Mouse (Mus musculus): ENCODE data around the gene Foxl2. TPM values are rescaled to one million over a fixed set of nuclear protein-coding genes. Genes with fewer than 3 reads are reported as not detected.

Foxl2 gene
- polyA plus RNA-seq, 1 experiment from 2014 or later = not detected

- WGBS = under 1% methylated on average over 38 of the region's 40 CpGs
- Histone ChIP-seq H3K27ac (ENCODE audit: low read length) (no peak overlapping the region), H3K4me2 (ENCODE audit: low read depth, low read length) (no peak overlapping the region), H3K4me3 (ENCODE audit: low read length) (no peak overlapping the region), H3K9me3 (ENCODE audit: control insufficient read depth, low read length) (no peaks in the 10 kb centered on the region), H3K4me1 (replicated peaks; ENCODE audit: control insufficient read depth, insufficient read depth, low read length) (peaks cover 20% of the 10 kb centered on the region), H3K27me3 (ENCODE audit: control insufficient read depth, insufficient read depth, low read depth, low read length) (peaks cover 76% of the 10 kb centered on the region), H3K9ac (ENCODE audit: low read length) (no peak overlapping the region), H3K36me3 (ENCODE audit: control insufficient read depth, insufficient read depth, low read length) (no peaks in the 10 kb centered on the region)
- ATAC-seq (ENCODE audit: low read depth) = no peak
Measured at GRCm38 (mm10) chr9:98952171-98953050, 2.7 kb upstream of the Foxl2 start.

- Histone ChIP-seq H3K36me3 (ENCODE audit: control insufficient read depth, insufficient read depth, low read length) (no peaks in the 10 kb centered on the region), H3K9ac (ENCODE audit: low read length) (no peak overlapping the region), H3K4me3 (ENCODE audit: low read length) (no peak overlapping the region), H3K9me3 (ENCODE audit: control insufficient read depth, low read length) (no peaks in the 10 kb centered on the region), H3K4me1 (replicated peaks; ENCODE audit: control insufficient read depth, insufficient read depth, low read length) (peaks cover 20% of the 10 kb centered on the region), H3K27ac (ENCODE audit: low read length) (no peak overlapping the region), H3K27me3 (ENCODE audit: control insufficient read depth, insufficient read depth, low read depth, low read length) (peaks cover 80% of the 10 kb centered on the region), H3K4me2 (ENCODE audit: low read depth, low read length) (no peak overlapping the region)
- 3% methylated on average over 4 of the region's 4 CpGs for WGBS
- ATAC-seq (ENCODE audit: low read depth) = no peak
Measured at GRCm38 (mm10) chr9:98953291-98953690, 1.8 kb upstream of the Foxl2 start.

GRCm38 (mm10) chr9:98953830-98954229 lies 1.3 kb upstream of the Foxl2 start:
- Histone ChIP-seq H3K4me2 (ENCODE audit: low read depth, low read length) (no peak overlapping the region), H3K27ac (ENCODE audit: low read length) (no peak overlapping the region), H3K9me3 (ENCODE audit: control insufficient read depth, low read length) (no peaks in the 10 kb centered on the region), H3K9ac (ENCODE audit: low read length) (no peak overlapping the region), H3K4me1 (replicated peaks; ENCODE audit: control insufficient read depth, insufficient read depth, low read length) (peaks cover 20% of the 10 kb centered on the region), H3K4me3 (ENCODE audit: low read length) (no peak overlapping the region), H3K36me3 (ENCODE audit: control insufficient read depth, insufficient read depth, low read length) (no peaks in the 10 kb centered on the region), H3K27me3 (ENCODE audit: control insufficient read depth, insufficient read depth, low read depth, low read length) (peaks cover 85% of the 10 kb centered on the region)
- ATAC-seq (ENCODE audit: low read depth) = no peak
- WGBS = 5% methylated on average over 9 of the region's 9 CpGs

GRCm38 (mm10) chr9:98954391-98955102 lies 541 bp upstream of the Foxl2 start:
- no peak overlapping the region for H3K27ac ChIP-seq (ENCODE audit: low read length)
- 2% methylated on average over 33 of the region's 33 CpGs for WGBS
- H3K27me3 ChIP-seq (ENCODE audit: control insufficient read depth, insufficient read depth, low read depth, low read length) = peaks cover 89% of the 10 kb centered on the region
- H3K4me3 ChIP-seq (ENCODE audit: low read length) = peak overlapping the region; percentile 48
- no peaks in the 10 kb centered on the region for H3K9me3 ChIP-seq (ENCODE audit: control insufficient read depth, low read length)
- H3K9ac ChIP-seq (ENCODE audit: low read length) = no peak overlapping the region
- peak; percentile 7; the same call in 1 of the 2 replicates for ATAC-seq (ENCODE audit: low read depth)
- no peaks in the 10 kb centered on the region for H3K36me3 ChIP-seq (ENCODE audit: control insufficient read depth, insufficient read depth, low read length)
- H3K4me1 ChIP-seq (replicated peaks; ENCODE audit: control insufficient read depth, insufficient read depth, low read length) = peaks cover 20% of the 10 kb centered on the region
- H3K4me2 ChIP-seq (ENCODE audit: low read depth, low read length) = peak overlapping the region; percentile 70

GRCm38 (mm10) chr9:98955716-98956224 lies 682 bp downstream of the Foxl2 start:
- WGBS = under 1% methylated on average over 51 of the region's 60 CpGs
- Histone ChIP-seq H3K9me3 (ENCODE audit: control insufficient read depth, low read length) (no peaks in the 10 kb centered on the region), H3K27ac (ENCODE audit: low read length) (no peak overlapping the region), H3K4me2 (ENCODE audit: low read depth, low read length) (peak overlapping the region; percentile 70), H3K4me1 (replicated peaks; ENCODE audit: control insufficient read depth, insufficient read depth, low read length) (peaks cover 20% of the 10 kb centered on the region), H3K27me3 (ENCODE audit: control insufficient read depth, insufficient read depth, low read depth, low read length) (peaks cover 93% of the 10 kb centered on the region), H3K9ac (ENCODE audit: low read length) (no peak overlapping the region; the same call in 1 of the 2 replicates), H3K36me3 (ENCODE audit: control insufficient read depth, insufficient read depth, low read length) (no peaks in the 10 kb centered on the region), H3K4me3 (ENCODE audit: low read length) (peak overlapping the region; percentile 48)
- ATAC-seq (ENCODE audit: low read depth) = peak; percentile 12

GRCm38 (mm10) chr9:98956591-98957381 lies 1.7 kb downstream of the Foxl2 start:
- H3K36me3 ChIP-seq (ENCODE audit: control insufficient read depth, insufficient read depth, low read length) = no peaks in the 10 kb centered on the region
- H3K4me2 ChIP-seq (ENCODE audit: low read depth, low read length) = peak overlapping the region; percentile 70
- peak; percentile 46; the same call in 1 of the 2 replicates for ATAC-seq (ENCODE audit: low read depth)
- no peak overlapping the region for H3K27ac ChIP-seq (ENCODE audit: low read length)
- H3K4me1 ChIP-seq (replicated peaks; ENCODE audit: control insufficient read depth, insufficient read depth, low read length) = peaks cover 20% of the 10 kb centered on the region
- H3K9ac ChIP-seq (ENCODE audit: low read length) = no peak overlapping the region
- H3K4me3 ChIP-seq (ENCODE audit: low read length) = peak overlapping the region; percentile 48
- peaks cover 93% of the 10 kb centered on the region for H3K27me3 ChIP-seq (ENCODE audit: control insufficient read depth, insufficient read depth, low read depth, low read length)
- WGBS = under 1% methylated on average over 68 of the region's 80 CpGs
- H3K9me3 ChIP-seq (ENCODE audit: control insufficient read depth, low read length) = no peaks in the 10 kb centered on the region

GRCm38 (mm10) chr9:98957751-98958351 lies 2.8 kb downstream of the Foxl2 start:
- H3K27me3 ChIP-seq (ENCODE audit: control insufficient read depth, insufficient read depth, low read depth, low read length) = peaks cover 93% of the 10 kb centered on the region
- no peak overlapping the region for H3K9ac ChIP-seq (ENCODE audit: low read length)
- no peak overlapping the region for H3K4me3 ChIP-seq (ENCODE audit: low read length)
- no peak for ATAC-seq (ENCODE audit: low read depth)
- no peak overlapping the region for H3K27ac ChIP-seq (ENCODE audit: low read length)
- H3K4me1 ChIP-seq (replicated peaks; ENCODE audit: control insufficient read depth, insufficient read depth, low read length) = peaks cover 20% of the 10 kb centered on the region
- 1% methylated on average over 23 of the region's 23 CpGs for WGBS
- no peak overlapping the region for H3K4me2 ChIP-seq (ENCODE audit: low read depth, low read length)
- no peaks in the 10 kb centered on the region for H3K36me3 ChIP-seq (ENCODE audit: control insufficient read depth, insufficient read depth, low read length)
- no peaks in the 10 kb centered on the region for H3K9me3 ChIP-seq (ENCODE audit: control insufficient read depth, low read length)

- Histone ChIP-seq H3K9me3 (ENCODE audit: control insufficient read depth, low read length) (no peaks in the 10 kb centered on the region), H3K9ac (ENCODE audit: low read length) (no peak overlapping the region), H3K27me3 (ENCODE audit: control insufficient read depth, insufficient read depth, low read depth, low read length) (peaks cover 92% of the 10 kb centered on the region), H3K27ac (ENCODE audit: low read length) (no peak overlapping the region), H3K4me2 (ENCODE audit: low read depth, low read length) (no peak overlapping the region), H3K4me3 (ENCODE audit: low read length) (no peak overlapping the region), H3K4me1 (replicated peaks; ENCODE audit: control insufficient read depth, insufficient read depth, low read length) (peaks cover 20% of the 10 kb centered on the region), H3K36me3 (ENCODE audit: control insufficient read depth, insufficient read depth, low read length) (no peaks in the 10 kb centered on the region)
- ATAC-seq (ENCODE audit: low read depth) = no peak
- WGBS = 5% methylated on average over 6 of the region's 6 CpGs
Measured at GRCm38 (mm10) chr9:98958628-98959027, 3.5 kb downstream of the Foxl2 start.
